Mouse (Mus musculus) CH12.LX (cell line): ENCODE data around the gene Agpat2. TPM values are rescaled to one million over a fixed set of nuclear protein-coding genes. Genes with fewer than 3 reads are reported as not detected.
A peak's percentile ranks its signal among the peaks of the same experiment; 100 is the strongest.

ENCODE experiments used
- DNase-seq: peaks from one replicate; pipeline ENCODE4 v3.0.0-alpha.2; 2013; ENCODE audit errors: extremely low read depth
- H3K27ac ChIP-seq: 2 replicates; pipeline ENCODE4 v1.5.1; 2012; ENCODE audit warnings: low read depth, mild to moderate bottlenecking, control low read depth, moderate library complexity; ENCODE audit not compliant: insufficient read depth
- H3K27me3 ChIP-seq: replicated peaks from 2 replicates; pipeline ENCODE3; 2012; ENCODE audit warnings: inconsistent platforms
- H3K36me3 ChIP-seq, 2 experiments: replicated peaks in 1 of 2; 2 replicates each; pipeline versions ENCODE3 to v1.6.1; 2012; ENCODE audit warnings: inconsistent platforms in 1 of 2, low read length in 1 of 2, mild to moderate bottlenecking in 1 of 2, mixed read lengths in 1 of 2, moderate library complexity in 1 of 2; ENCODE audit not compliant: control insufficient read depth in 1 of 2, insufficient read depth in 1 of 2
- H3K4me1 ChIP-seq, 2 experiments: 2 replicates each; pipeline ENCODE4 v1.6.1; 2012; ENCODE audit warnings: inconsistent platforms in 1 of 2, moderate library complexity in 1 of 2; ENCODE audit not compliant: insufficient read depth in 2 of 2, control insufficient read depth in 1 of 2
- H3K4me2 ChIP-seq: 2 replicates; pipeline ENCODE4 v1.6.1; 2012; ENCODE audit warnings: low read depth, mild to moderate bottlenecking, control low read depth; ENCODE audit not compliant: poor library complexity, insufficient read depth, severe bottlenecking
- H3K4me3 ChIP-seq, 3 experiments: fragments of 150-350 bp in 1 of 3; sonication (generic) in 1 of 3; replicated peaks in 1 of 3; 2 replicates each; pipeline versions ENCODE3 to v1.5.1; 2011 to 2012; ENCODE audit warnings: low read depth in 2 of 3, low read length in 2 of 3, mild to moderate bottlenecking in 2 of 3, moderate library complexity in 2 of 3, control low read depth in 1 of 3, improper control_type of control experiment in 1 of 3, inconsistent platforms in 1 of 3, mixed read lengths in 1 of 3; ENCODE audit not compliant: poor library complexity in 1 of 3
- H3K79me2 ChIP-seq: replicated peaks from 2 replicates; pipeline ENCODE4 v1.6.1; 2012; ENCODE audit warnings: mild to moderate bottlenecking, moderate library complexity; ENCODE audit not compliant: control insufficient read depth, poor library complexity, insufficient read depth, severe bottlenecking; ENCODE audit errors: extremely low read depth
- H3K9ac ChIP-seq: 2 replicates; pipeline ENCODE4 v1.6.1; 2012; ENCODE audit warnings: low read depth, mild to moderate bottlenecking, control low read depth, moderate library complexity; ENCODE audit not compliant: insufficient read depth
- H3K9me3 ChIP-seq: replicated peaks from 2 replicates; pipeline ENCODE3; 2012; ENCODE audit warnings: low read length, inconsistent platforms, mixed read lengths
- CHD1 ChIP-seq: IDR thresholded peaks from 2 replicates; pipeline ENCODE4 v1.6.1; 2012; ENCODE audit warnings: low read depth, low read length, improper control_type of control experiment, inconsistent platforms
- CHD2 ChIP-seq: IDR thresholded peaks from 2 replicates; pipeline ENCODE4 v1.6.1; 2011; ENCODE audit warnings: low read length, improper control_type of control experiment
- CTCF ChIP-seq, 2 experiments: IDR thresholded peaks in 1 of 2; conservative IDR thresholded peaks in 1 of 2; 2 replicates each; pipeline ENCODE4 v1.5.1; 2011 to 2012; ENCODE audit warnings: low read depth in 2 of 2, low read length in 2 of 2, improper control_type of control experiment in 1 of 2, inconsistent platforms in 1 of 2, mild to moderate bottlenecking in 1 of 2, moderate library complexity in 1 of 2
- ELF1 ChIP-seq: IDR thresholded peaks from 2 replicates; pipeline ENCODE4 v1.6.1; 2014; ENCODE audit warnings: low read depth, mild to moderate bottlenecking, inconsistent platforms, low read length, improper control_type of control experiment
- ETS1 ChIP-seq: conservative IDR thresholded peaks from 2 replicates; pipeline ENCODE4 v1.6.1; 2012; ENCODE audit warnings: low read depth, mild to moderate bottlenecking, inconsistent platforms, low read length, improper control_type of control experiment, moderate library complexity
- GABPA ChIP-seq: IDR thresholded peaks from 2 replicates; pipeline ENCODE4 v1.6.1; 2012; ENCODE audit warnings: low read depth, low read length, improper control_type of control experiment, inconsistent platforms; ENCODE audit not compliant: insufficient replicate concordance
- IRF4 ChIP-seq: IDR thresholded peaks from 2 replicates; pipeline ENCODE4 v1.6.1; 2014; ENCODE audit warnings: low read depth, mild to moderate bottlenecking, inconsistent platforms, low read length, improper control_type of control experiment
- JUND ChIP-seq: conservative IDR thresholded peaks from 2 replicates; pipeline ENCODE4 v1.6.1; 2011; ENCODE audit warnings: low read depth, low read length, improper control_type of control experiment
- KAT2A ChIP-seq: IDR thresholded peaks from 2 replicates; pipeline ENCODE4 v1.6.1; 2012; ENCODE audit warnings: low read length, improper control_type of control experiment, inconsistent platforms; ENCODE audit not compliant: insufficient replicate concordance
- MAX ChIP-seq: IDR thresholded peaks from 2 replicates; pipeline ENCODE4 v1.6.1; 2011; ENCODE audit warnings: low read length, improper control_type of control experiment
- MAZ ChIP-seq: IDR thresholded peaks from 2 replicates; pipeline ENCODE4 v1.6.1; 2012; ENCODE audit warnings: low read depth, mild to moderate bottlenecking, inconsistent platforms, low read length, improper control_type of control experiment, moderate library complexity
- MXI1 ChIP-seq: IDR thresholded peaks from 2 replicates; pipeline ENCODE4 v1.6.1; 2011; ENCODE audit warnings: mild to moderate bottlenecking, low read depth, low read length, improper control_type of control experiment
- NELFE ChIP-seq: IDR thresholded peaks from 2 replicates; pipeline ENCODE4 v1.6.1; 2011; ENCODE audit warnings: low read depth, low read length, improper control_type of control experiment
- NRF1 ChIP-seq: IDR thresholded peaks from 2 replicates; pipeline ENCODE4 v1.6.1; 2014; ENCODE audit warnings: low read depth, mild to moderate bottlenecking, inconsistent platforms, low read length, improper control_type of control experiment, moderate library complexity
- PAX5 ChIP-seq: IDR thresholded peaks from 2 replicates; pipeline ENCODE4 v1.6.1; 2012; ENCODE audit warnings: low read length, inconsistent platforms, mixed read lengths
- POLR2A ChIP-seq: IDR thresholded peaks from 2 replicates; pipeline ENCODE4 v1.6.1; 2011; ENCODE audit warnings: low read depth, mild to moderate bottlenecking, improper control_type of control experiment, low read length
- RCOR1 ChIP-seq: conservative IDR thresholded peaks from 2 replicates; pipeline ENCODE4 v1.6.1; 2012; ENCODE audit warnings: low read depth, mild to moderate bottlenecking, inconsistent platforms, low read length, improper control_type of control experiment
- SMC3 ChIP-seq: IDR thresholded peaks from 2 replicates; pipeline ENCODE4 v1.6.1; 2011; ENCODE audit warnings: low read depth, low read length, improper control_type of control experiment
- TBP ChIP-seq: conservative IDR thresholded peaks from 2 replicates; pipeline ENCODE4 v1.6.1; 2011; ENCODE audit warnings: low read depth, low read length, improper control_type of control experiment
- TCF12 ChIP-seq: IDR thresholded peaks from 2 replicates; pipeline ENCODE4 v1.6.1; 2014; ENCODE audit warnings: low read depth, mild to moderate bottlenecking, inconsistent platforms, low read length, improper control_type of control experiment
- USF1 ChIP-seq: IDR thresholded peaks from 2 replicates; pipeline ENCODE4 v1.6.1; 2014; ENCODE audit warnings: low read depth, mild to moderate bottlenecking, inconsistent platforms, low read length, improper control_type of control experiment
- ZC3H11A ChIP-seq: IDR thresholded peaks from 2 replicates; pipeline ENCODE4 v1.6.1; 2012; ENCODE audit warnings: low read depth, mild to moderate bottlenecking, inconsistent platforms, low read length, improper control_type of control experiment
- ZKSCAN1 ChIP-seq: IDR thresholded peaks from 2 replicates; pipeline ENCODE4 v1.6.1; 2012; ENCODE audit warnings: low read depth, inconsistent platforms, low read length, improper control_type of control experiment, borderline replicate concordance
- ZMIZ1 ChIP-seq: IDR thresholded peaks from 2 replicates; pipeline ENCODE4 v1.6.1; 2012; ENCODE audit warnings: low read depth, mild to moderate bottlenecking, inconsistent platforms, low read length, improper control_type of control experiment
- ZNF384 ChIP-seq: IDR thresholded peaks from 2 replicates; pipeline ENCODE4 v1.6.1; 2012; ENCODE audit warnings: low read depth, low read length, improper control_type of control experiment, inconsistent platforms
- dilution Hi-C: fragments of 300-500 bp; cut with MboI; formaldehyde crosslinking; loops from 2 replicates; pipeline ENCODE4 v1.14.3; 2020; ENCODE audit warnings: low sequenced_read_pairs; ENCODE audit not compliant: extremely low pct_unique_long_range_greater_than_20kb, extremely low pct_ligation_motif_present
- in situ Hi-C: fragments of 300-500 bp; cut with MboI; formaldehyde crosslinking; loops from 3 replicates; pipeline ENCODE4 v1.14.3; 2019; ENCODE audit warnings: low sequenced_read_pairs, low pct_ligation_motif_present, low pct_unique_long_range_greater_than_20kb, mixed read lengths
- polyA plus RNA-seq: library from polyadenylated mRNA; unstranded; fragments of >175 nt; gene quantifications from 2 replicates; pipeline ENCODE4 v1.2.1, GENCODE M21; 2012; ENCODE audit warnings: low read depth; ENCODE audit not compliant: insufficient read length
- total RNA-seq, 2 experiments: library from RNA; depleted of rRNA; stranded (reverse); fragments of 300-350 nt in 1 of 2; fragments of >200 nt in 1 of 2; gene quantifications; 2 replicates each; pipeline ENCODE4 v1.2.3; 2012 to 2014

Agpat2 gene
- total and polyA plus RNA-seq, 3 experiments = 8.6 to 14.2 (median 9.5) TPM

GRCm38 (mm10) chr2:26585713-26586112, 18.5 kb downstream of the Agpat2 start:
- Histone ChIP-seq H3K9ac (no peak overlapping the region), H3K36me3 (peaks cover 0 to 8% of the 10 kb centered on the region in 2 experiments), H3K79me2 (no peaks in the 10 kb centered on the region), H3K27me3 (peaks cover 32% of the 10 kb centered on the region), H3K27ac (no peak overlapping the region), H3K9me3 (no peaks in the 10 kb centered on the region), H3K4me1 (peaks cover 6 to 21% of the 10 kb centered on the region in 2 experiments), H3K4me2 (0 out of 2 replicates have a peak overlapping the region, but pooled peaks have one; percentile 31), H3K4me3 (no peak overlapping the region)
- in situ Hi-C loops = no loop called here
- no peak for DNase-seq
- dilution Hi-C loops = no loop called here
- TF ChIP-seq CHD1 = no peak
- TF ChIP-seq USF1 = no peak
- TF ChIP-seq NELFE = no peak; the same call in 1 of the 2 replicates
- no peak for TF ChIP-seq ZC3H11A
- TF ChIP-seq TCF12 = no peak
- TF ChIP-seq ELF1 = no peak
- TF ChIP-seq ZNF384 = no peak
- no peak for TF ChIP-seq RCOR1
- TF ChIP-seq ETS1 = no peak
- no peak for TF ChIP-seq GABPA
- TF ChIP-seq ZKSCAN1 = no peak
- no peak for TF ChIP-seq MXI1
- TF ChIP-seq ZMIZ1 = no peak
- no peak for TF ChIP-seq MAX
- no peak for TF ChIP-seq SMC3
- TF ChIP-seq KAT2A = no peak
- no peak for TF ChIP-seq MAZ
- no peak for TF ChIP-seq TBP

GRCm38 (mm10) chr2:26583640-26584039, 20.6 kb downstream of the Agpat2 start:
- no peak overlapping the region for H3K4me2 ChIP-seq
- no peak overlapping the region for H3K9ac ChIP-seq
- dilution Hi-C loops = no loop called here
- TF ChIP-seq IRF4 = no peak
- TF ChIP-seq CTCF (conservative IDR thresholded peaks at IDR 0.05 in 1 of 2, IDR thresholded peaks at IDR 0.05 in 1 of 2; ENCODE audit: low read depth in 2 of 2, low read length in 2 of 2) = no peak
- no peak for TF ChIP-seq MXI1
- TF ChIP-seq ELF1 = no peak
- TF ChIP-seq MAX = no peak
- TF ChIP-seq ZNF384 = no peak
- no peak for TF ChIP-seq SMC3
- TF ChIP-seq POLR2A = no peak
- no peak for TF ChIP-seq NRF1
- TF ChIP-seq CHD2 = no peak
- TF ChIP-seq PAX5 = no peak
- TF ChIP-seq ZMIZ1 = no peak
- no peak for TF ChIP-seq JUND
- no peak for TF ChIP-seq ETS1
- no peak for TF ChIP-seq TCF12
- TF ChIP-seq, all 38 proteins: peak for 0
- Histone ChIP-seq H3K79me2 (no peaks in the 10 kb centered on the region), H3K4me3 (no peak overlapping the region), H3K27me3 (peaks cover 32% of the 10 kb centered on the region), H3K9me3 (no peaks in the 10 kb centered on the region), H3K36me3 (no peaks in the 10 kb centered on the region), H3K27ac (no peak overlapping the region), H3K4me1 (peaks cover 10 to 27% of the 10 kb centered on the region in 2 experiments)
- in situ Hi-C loops = no loop called here
- no peak for DNase-seq
